Mouse (Mus musculus) neural tube, embryonic 14.5 days (tissue): ENCODE data around the gene Dnm1. TPM values are rescaled to one million over a fixed set of nuclear protein-coding genes. Genes with fewer than 3 reads are reported as not detected.

ENCODE experiments used
- ATAC-seq: fragments of 200-750 bp; cut with Nextera tagmentation; 2 replicates; pipeline ENCODE4 v1.8.0; 2017; ENCODE audit warnings: low read depth, mild to moderate bottlenecking, moderate TSS enrichment, moderate library complexity
- H3K27ac ChIP-seq: fragments of 300-500 bp; sonication (generic); 2 replicates; pipeline ENCODE4 v1.5.1; 2014; ENCODE audit warnings: low read depth, mild to moderate bottlenecking, control low read depth, low read length, moderate library complexity, mixed read lengths
- H3K27me3 ChIP-seq: fragments of 300-500 bp; sonication (generic); 2 replicates; pipeline ENCODE4 v1.6.1; 2014; ENCODE audit warnings: low read length; ENCODE audit not compliant: control insufficient read depth, insufficient read depth
- H3K36me3 ChIP-seq: fragments of 300-500 bp; sonication (generic); 2 replicates; pipeline ENCODE4 v1.6.1; 2014; ENCODE audit warnings: low read length, mixed read lengths; ENCODE audit not compliant: control insufficient read depth, insufficient read depth
- H3K4me1 ChIP-seq: fragments of 300-500 bp; sonication (generic); 2 replicates; pipeline ENCODE4 v1.6.1; 2014; ENCODE audit warnings: low read length; ENCODE audit not compliant: control insufficient read depth, insufficient read depth
- H3K4me2 ChIP-seq: fragments of 300-500 bp; sonication (generic); 2 replicates; pipeline ENCODE4 v1.6.1; 2014; ENCODE audit warnings: mild to moderate bottlenecking, low read depth, low read length, control low read depth
- H3K4me3 ChIP-seq: fragments of 300-500 bp; sonication (generic); 2 replicates; pipeline ENCODE4 v1.5.1; 2014; ENCODE audit warnings: low read depth, low read length, control low read depth, mixed read lengths
- H3K9ac ChIP-seq: fragments of 300-500 bp; sonication (generic); replicated peaks from 2 replicates; pipeline ENCODE4 v1.6.1; 2014; ENCODE audit warnings: low read depth, mild to moderate bottlenecking, control low read depth, low read length, mixed read lengths
- H3K9me3 ChIP-seq: fragments of 300-500 bp; sonication (generic); 2 replicates; pipeline ENCODE4 v1.6.1; 2016; ENCODE audit warnings: low read length; ENCODE audit not compliant: control insufficient read depth
- WGBS: fragments of 180-500 bp; shearing (Covaris S2); extraction: QIAGEN DNeasy Blood & Tissue Kit; methylation state at CpG from one replicate; pipeline ENCODE4 v1.1.7; 2014; 5-methylcytosine and 5-hydroxymethylcytosine counted together
- polyA plus RNA-seq: library from polyadenylated mRNA; unstranded; fragments of >200 nt; fragmentation: Nextera tagmentation; extraction: Ambion mirVana; gene quantifications from 2 replicates; pipeline ENCODE4 v1.2.1, GENCODE M21; 2014

Dnm1 gene
- 102 and 146 TPM in 2 replicates for polyA plus RNA-seq

DNA sequence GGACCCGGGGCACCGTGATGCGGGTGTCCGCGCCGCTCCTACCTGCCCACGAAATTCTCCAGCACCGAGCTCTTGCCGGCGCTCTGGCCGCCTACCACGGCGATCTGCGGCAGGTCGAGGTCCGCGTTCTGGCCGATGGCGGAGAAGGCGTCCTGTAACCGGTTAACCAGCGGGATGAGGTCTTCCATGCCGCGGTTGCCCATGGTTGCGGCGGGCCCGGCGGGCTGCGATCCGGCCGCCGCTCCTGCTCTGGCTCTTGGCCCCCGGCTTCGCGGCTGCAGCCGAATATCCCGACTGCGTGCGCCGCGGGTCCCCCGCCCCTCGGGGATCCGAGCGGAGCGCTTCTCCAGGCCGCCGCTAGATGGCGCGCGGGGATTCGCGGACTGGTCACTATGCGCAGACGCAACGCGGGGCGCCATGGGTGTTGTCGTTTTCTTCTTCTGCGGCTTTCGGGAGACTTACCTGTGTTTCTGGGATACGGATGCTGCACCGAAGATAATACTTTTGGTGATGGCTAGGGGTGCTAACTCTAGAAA, at the start of gene Dnm1:
TSS of gene Dnm1 (minus strand) at position 332 of the 536 bp plus-strand sequence.
- peak; percentile 72 for ATAC-seq
- H3K4me3 ChIP-seq: peak within 1 kb of the TSS; percentile 76

DNA sequence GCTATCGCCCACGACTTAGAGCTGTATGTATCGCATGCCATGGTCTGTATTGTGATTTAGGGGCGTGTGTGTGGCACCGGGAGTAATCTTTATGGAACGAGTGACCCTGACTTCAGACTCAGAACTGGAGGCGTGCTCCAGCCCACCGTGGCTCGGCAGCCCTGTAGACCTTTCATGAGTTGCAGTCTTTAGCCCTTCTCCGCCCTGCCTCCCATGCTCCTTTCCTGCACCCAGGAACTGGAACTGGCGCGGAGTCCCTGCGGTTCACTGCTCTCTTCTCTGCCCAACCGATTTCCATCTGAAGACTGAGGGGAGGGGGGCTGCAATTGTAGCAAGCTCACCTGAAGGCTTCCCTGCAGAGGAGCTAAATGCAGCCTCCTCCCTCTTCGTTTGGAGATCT, 43.6 kb upstream of the Dnm1 start:
- peak overlapping the region; percentile 86 for H3K9ac ChIP-seq
- H3K4me2 ChIP-seq: peak overlapping the region; percentile 72
- WGBS: 1% methylated on average over 15 of the region's 15 CpGs
- no peaks in the 10 kb centered on the region for H3K9me3 ChIP-seq
- H3K27me3 ChIP-seq: no peaks in the 10 kb centered on the region
- peaks cover 15% of the 10 kb centered on the region; the same call in 1 of the 2 replicates for H3K36me3 ChIP-seq
- ATAC-seq: no peak
- peaks cover 13% of the 10 kb centered on the region for H3K4me1 ChIP-seq
- peak overlapping the region; percentile 94 for H3K4me3 ChIP-seq
- peak overlapping the region; percentile 75 for H3K27ac ChIP-seq

More for the DNA sequence above, at the start of gene Dnm1:
- H3K4me1 ChIP-seq: peaks cover 13% of the 10 kb centered on the region
- H3K9me3 ChIP-seq: no peaks in the 10 kb centered on the region
- WGBS: under 1% methylated on average over 63 of the region's 63 CpGs
- H3K4me2 ChIP-seq: peak within 1 kb of the TSS; percentile 66
- peaks cover 2% of the 10 kb centered on the region; the same call in 1 of the 2 replicates for H3K27me3 ChIP-seq
- peak within 1 kb of the TSS; percentile 94 for H3K27ac ChIP-seq
- H3K36me3 ChIP-seq: no peaks in the 10 kb centered on the region
- H3K9ac ChIP-seq: peak within 1 kb of the TSS; percentile 94

DNA sequence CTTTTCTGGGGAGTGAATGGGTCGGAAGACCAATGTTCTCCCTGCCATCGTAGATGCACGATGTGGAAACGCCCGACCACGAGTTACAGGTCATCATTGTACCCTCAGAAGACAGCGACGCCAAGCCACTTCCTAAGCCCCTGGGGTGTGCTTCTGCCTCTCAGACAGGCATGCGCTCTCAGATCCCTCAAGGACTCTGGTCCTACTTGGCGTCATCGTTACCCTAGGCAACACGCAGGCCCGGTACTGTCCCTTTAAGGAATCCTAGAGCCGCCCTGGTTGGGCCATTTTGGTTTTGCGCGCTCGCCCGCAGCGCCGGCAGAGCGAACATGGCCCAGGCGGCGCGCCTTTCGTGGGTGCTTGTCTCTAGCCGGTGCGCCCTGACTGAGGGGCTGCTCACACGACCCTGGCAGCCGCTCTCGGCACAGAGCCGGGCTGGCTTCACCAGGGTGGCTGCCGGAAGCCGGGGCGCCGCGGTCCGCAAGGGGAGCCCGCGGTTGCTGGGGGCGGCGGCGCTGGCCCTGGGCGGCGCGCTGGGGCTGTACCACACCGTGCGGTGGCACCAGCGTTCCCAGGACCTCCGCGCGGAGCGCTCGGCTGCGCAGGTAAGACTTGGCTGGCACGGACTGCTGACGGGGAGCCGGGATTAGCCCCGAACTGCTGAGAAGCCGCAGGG, 42.9 kb upstream of the Dnm1 start:
- H3K27ac ChIP-seq: peak overlapping the region; percentile 75
- H3K4me2 ChIP-seq: peak overlapping the region; percentile 72
- peaks cover 13% of the 10 kb centered on the region for H3K4me1 ChIP-seq
- peak; percentile 96 for ATAC-seq
- WGBS: under 1% methylated on average over 56 of the region's 59 CpGs
- no peaks in the 10 kb centered on the region for H3K27me3 ChIP-seq
- no peaks in the 10 kb centered on the region for H3K9me3 ChIP-seq
- peak overlapping the region; percentile 86 for H3K9ac ChIP-seq
- peak overlapping the region; percentile 94 for H3K4me3 ChIP-seq
- H3K36me3 ChIP-seq: peaks cover 14% of the 10 kb centered on the region; the same call in 1 of the 2 replicates

DNA sequence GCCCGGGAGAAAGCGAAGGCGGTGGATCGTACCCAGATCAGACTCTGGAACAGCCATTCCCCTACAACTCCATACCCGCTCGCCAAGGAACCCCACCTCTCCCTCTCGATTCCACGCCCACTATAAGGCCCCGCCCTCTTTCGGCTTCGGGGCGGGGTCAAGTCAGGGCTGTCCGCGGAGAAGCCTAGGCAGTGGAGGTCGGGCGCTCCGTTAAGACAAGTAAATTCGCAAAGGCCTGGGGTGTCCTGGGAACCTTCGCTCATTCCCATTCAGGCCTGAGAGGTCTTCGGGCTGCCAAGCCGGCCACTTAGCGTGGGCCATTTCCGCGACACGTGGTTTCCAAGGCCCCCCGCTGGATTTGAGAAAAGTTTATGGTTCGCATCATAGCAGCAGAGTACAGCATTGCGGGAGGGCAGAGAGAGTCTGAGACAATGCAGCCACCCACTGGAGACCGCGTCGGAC, 42.4 kb upstream of the Dnm1 start, which contains the start of gene Ptges2:
TSS of gene Ptges2 (plus strand) at position 413 of the 462 bp plus-strand sequence.
- Histone ChIP-seq H3K36me3 (peaks cover 8% of the 10 kb centered on the region; the same call in 1 of the 2 replicates), H3K4me1 (peaks cover 13% of the 10 kb centered on the region), H3K9ac (peak within 1 kb of the TSS; percentile 86), H3K27me3 (no peaks in the 10 kb centered on the region), H3K9me3 (no peaks in the 10 kb centered on the region), H3K4me2 (peak within 1 kb of the TSS; percentile 72), H3K4me3 (peak within 1 kb of the TSS; percentile 94), H3K27ac (peak within 1 kb of the TSS; percentile 75)
- 0% methylated on average over 31 of the region's 31 CpGs for WGBS
- peak; percentile 90 for ATAC-seq

GRCm38 (mm10) chr2:32394973-32395372, 41.8 kb upstream of the Dnm1 start:
- Histone ChIP-seq H3K4me3 (peak overlapping the region; percentile 94), H3K27ac (peak overlapping the region; percentile 75), H3K9me3 (no peaks in the 10 kb centered on the region), H3K36me3 (peaks cover 3% of the 10 kb centered on the region; the same call in 1 of the 2 replicates), H3K9ac (peak overlapping the region; percentile 86), H3K4me2 (peak overlapping the region; percentile 72), H3K4me1 (peaks cover 13% of the 10 kb centered on the region), H3K27me3 (no peaks in the 10 kb centered on the region)
- ATAC-seq: no peak
- 6% methylated on average over 8 of the region's 8 CpGs for WGBS

GRCm38 (mm10) chr2:32392063-32392462, 38.9 kb upstream of the Dnm1 start:
- H3K9me3 ChIP-seq: no peaks in the 10 kb centered on the region
- no peaks in the 10 kb centered on the region for H3K36me3 ChIP-seq
- ATAC-seq: no peak
- peaks cover 9% of the 10 kb centered on the region for H3K4me1 ChIP-seq
- no peak overlapping the region for H3K4me3 ChIP-seq
- no peak overlapping the region for H3K4me2 ChIP-seq
- no peaks in the 10 kb centered on the region for H3K27me3 ChIP-seq
- no peak overlapping the region for H3K27ac ChIP-seq
- no peak overlapping the region for H3K9ac ChIP-seq
- 86% methylated on average over 5 of the region's 5 CpGs for WGBS

DNA sequence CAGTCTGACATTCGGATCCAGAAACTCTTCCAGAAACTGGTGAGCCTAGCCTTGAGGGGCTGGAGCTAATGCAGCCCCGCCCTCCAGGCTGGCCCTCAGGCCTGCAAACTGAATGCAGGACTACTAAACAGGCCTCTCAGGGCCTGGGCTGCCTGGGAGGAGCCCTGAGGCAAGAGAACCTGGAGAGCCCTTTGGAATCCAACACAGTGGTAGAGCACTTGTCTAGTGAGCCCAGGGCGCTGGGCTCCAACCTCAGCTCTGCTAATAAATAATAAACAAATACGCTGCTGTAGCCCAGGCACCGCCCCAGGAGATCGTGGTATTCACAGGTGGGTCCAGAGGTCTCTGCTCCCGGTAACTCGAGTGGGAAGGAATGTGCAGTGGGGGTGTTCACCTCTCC, 37.7 kb upstream of the Dnm1 start:
- Histone ChIP-seq H3K4me2 (no peak overlapping the region), H3K27me3 (no peaks in the 10 kb centered on the region), H3K9me3 (no peaks in the 10 kb centered on the region), H3K4me1 (0 out of 2 replicates have a peak, but pooled peaks cover 4% of the 10 kb centered on the region), H3K36me3 (no peaks in the 10 kb centered on the region), H3K4me3 (no peak overlapping the region), H3K27ac (no peak overlapping the region), H3K9ac (no peak overlapping the region)
- ATAC-seq: no peak
- WGBS: 75% methylated on average over 8 of the region's 8 CpGs

GRCm38 (mm10) chr2:32389157-32389556, 36.0 kb upstream of the Dnm1 start:
- no peak overlapping the region for H3K27ac ChIP-seq
- no peak overlapping the region for H3K4me2 ChIP-seq
- H3K4me1 ChIP-seq: no peaks in the 10 kb centered on the region
- no peaks in the 10 kb centered on the region for H3K36me3 ChIP-seq
- H3K4me3 ChIP-seq: no peak overlapping the region
- H3K27me3 ChIP-seq: no peaks in the 10 kb centered on the region
- WGBS: 72% methylated on average over 2 of the region's 2 CpGs
- H3K9ac ChIP-seq: no peak overlapping the region
- ATAC-seq: no peak
- H3K9me3 ChIP-seq: no peaks in the 10 kb centered on the region
